Mouse (Mus musculus): ENCODE results near the gene Pold1. TPM values are rescaled to one million over a fixed set of nuclear protein-coding genes. Genes with fewer than 3 reads are reported as not detected.

Pold1 gene
- polyA plus RNA-seq, 1 experiment from 2014 or later, result 68.4 TPM

DNA sequence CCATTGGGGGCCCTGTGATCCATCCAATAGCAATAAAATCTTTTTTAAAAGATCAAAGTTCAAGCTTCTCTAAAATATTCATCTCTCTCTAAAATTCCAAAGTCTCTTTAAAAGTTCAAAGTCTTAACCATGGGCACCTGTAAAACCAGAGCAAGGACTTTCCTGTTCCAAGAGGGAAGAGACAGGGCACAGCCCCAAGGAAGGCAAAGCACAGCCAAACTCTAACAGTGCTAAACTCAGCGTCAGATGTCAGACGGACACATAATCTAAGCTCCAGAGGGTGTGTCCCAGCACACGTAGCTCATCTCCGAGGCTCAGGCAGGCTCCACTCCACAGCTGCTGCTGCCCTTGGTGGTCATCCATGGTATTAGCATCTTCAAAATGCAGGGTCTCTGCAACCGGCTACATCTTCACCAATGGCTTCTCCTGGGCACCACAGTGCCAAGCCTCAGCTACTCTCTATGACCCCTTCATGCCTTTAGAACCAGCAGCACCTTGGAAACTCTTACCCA, 27.7 kb upstream of the Pold1 start:
- H3K9ac ChIP-seq, result no peak overlapping the region
- H3K4me2 ChIP-seq, result no peak overlapping the region
- WGBS (ENCODE audit: insufficient replicate concordance), result 40% methylated on average over 5 of the region's 5 CpGs

DNA sequence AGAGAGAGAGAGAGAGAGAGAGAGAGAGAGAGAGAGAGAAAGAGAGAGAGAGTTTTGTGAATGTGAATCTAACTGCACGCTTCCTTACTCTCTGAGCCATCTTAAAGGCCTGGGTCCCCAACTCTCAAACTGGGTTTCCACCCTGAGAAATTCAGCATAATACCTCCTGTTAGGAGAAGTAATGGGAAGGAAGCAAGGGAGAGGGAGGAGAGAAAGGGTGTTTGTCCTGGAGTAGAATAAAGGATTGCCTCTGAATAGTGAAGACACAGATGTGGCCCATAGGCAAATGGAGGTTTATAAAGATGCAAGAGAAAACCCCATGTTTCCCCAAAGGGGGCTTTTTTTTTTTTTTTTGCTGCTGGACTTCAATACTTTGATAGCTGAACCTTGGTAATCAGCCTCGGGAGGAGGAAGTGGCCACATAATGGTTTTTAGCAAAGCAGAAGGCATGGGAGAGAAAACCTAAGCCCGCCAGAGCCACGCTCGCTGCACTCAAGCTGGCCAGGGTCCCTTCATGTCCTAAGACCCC, 24.4 kb upstream of the Pold1 start:
- Histone ChIP-seq H3K9ac (no peak overlapping the region), H3K36me3 (no peaks in the 10 kb centered on the region), H3K9me3 (replicated peaks) (no peaks in the 10 kb centered on the region), H3K27ac (no peak overlapping the region), H3K4me1 (replicated peaks) (no peaks in the 10 kb centered on the region), H3K4me3 (replicated peaks) (no peak overlapping the region), H3K27me3 (peaks cover 5% of the 10 kb centered on the region; the same call in 1 of the 2 replicates), H3K4me2 (no peak overlapping the region)
- no peak for ATAC-seq (ENCODE audit: low read depth)
- WGBS (ENCODE audit: insufficient replicate concordance), result 53% methylated on average over 5 of the region's 5 CpGs
- no peak for DNase-seq

More for the DNA sequence above, 27.7 kb upstream of the Pold1 start:
- no peak for DNase-seq
- ATAC-seq (ENCODE audit: low read depth), result no peak
- Histone ChIP-seq H3K27ac (no peak overlapping the region), H3K4me3 (replicated peaks) (no peak overlapping the region), H3K9me3 (replicated peaks) (no peaks in the 10 kb centered on the region), H3K27me3 (peaks cover 9% of the 10 kb centered on the region), H3K4me1 (replicated peaks) (no peaks in the 10 kb centered on the region), H3K36me3 (no peaks in the 10 kb centered on the region)

GRCm38 (mm10) chr7:44572213-44572701, 23.6 kb upstream of the Pold1 start, which contains the start of gene Napsa:
Gene Napsa (plus strand): TSS chr7:44572380.
- DNase-seq (no peak), ATAC-seq (ENCODE audit: low read depth) (no peak)
- H3K4me2 ChIP-seq, result no peak within 1 kb of the TSS

GRCm38 (mm10) chr7:44571811-44572210, 23.2 kb upstream of the Pold1 start:
- 70% methylated on average over 4 of the region's 4 CpGs for WGBS (ENCODE audit: insufficient replicate concordance)
- Histone ChIP-seq H3K4me3 (replicated peaks) (no peak overlapping the region), H3K9ac (no peak overlapping the region), H3K27me3 (peaks cover 5% of the 10 kb centered on the region; the same call in 1 of the 2 replicates), H3K36me3 (no peaks in the 10 kb centered on the region), H3K4me1 (replicated peaks) (no peaks in the 10 kb centered on the region), H3K4me2 (no peak overlapping the region), H3K27ac (no peak overlapping the region), H3K9me3 (replicated peaks) (no peaks in the 10 kb centered on the region)
- no peak for ATAC-seq (ENCODE audit: low read depth)
- no peak for DNase-seq

More at GRCm38 (mm10) chr7:44572213-44572701, 23.6 kb upstream of the Pold1 start, which contains the start of gene Napsa:
- 17% methylated on average over 7 of the region's 7 CpGs for WGBS (ENCODE audit: insufficient replicate concordance)
- H3K27me3 ChIP-seq, result peaks cover 5% of the 10 kb centered on the region; the same call in 1 of the 2 replicates
- no peaks in the 10 kb centered on the region for H3K4me1 ChIP-seq (replicated peaks)
- H3K9ac ChIP-seq, result no peak within 1 kb of the TSS
- H3K36me3 ChIP-seq, result no peaks in the 10 kb centered on the region
- no peak within 1 kb of the TSS for H3K4me3 ChIP-seq (replicated peaks)
- no peaks in the 10 kb centered on the region for H3K9me3 ChIP-seq (replicated peaks)
- no peak within 1 kb of the TSS for H3K27ac ChIP-seq

- H3K9me3 ChIP-seq (replicated peaks), result no peaks in the 10 kb centered on the region
- H3K27me3 ChIP-seq, result peaks cover 7% of the 10 kb centered on the region; the same call in 1 of the 2 replicates
- no peak for DNase-seq
- no peak for ATAC-seq (ENCODE audit: low read depth)
- H3K36me3 ChIP-seq, result no peaks in the 10 kb centered on the region
- 60% methylated on average over 6 of the region's 6 CpGs for WGBS (ENCODE audit: insufficient replicate concordance)
- H3K4me2 ChIP-seq, result no peak overlapping the region
- no peak overlapping the region for H3K27ac ChIP-seq
- H3K4me3 ChIP-seq (replicated peaks), result no peak overlapping the region
- H3K4me1 ChIP-seq (replicated peaks), result no peaks in the 10 kb centered on the region
- no peak overlapping the region for H3K9ac ChIP-seq
Observed at GRCm38 (mm10) chr7:44570989-44571388, 22.3 kb upstream of the Pold1 start.

DNA sequence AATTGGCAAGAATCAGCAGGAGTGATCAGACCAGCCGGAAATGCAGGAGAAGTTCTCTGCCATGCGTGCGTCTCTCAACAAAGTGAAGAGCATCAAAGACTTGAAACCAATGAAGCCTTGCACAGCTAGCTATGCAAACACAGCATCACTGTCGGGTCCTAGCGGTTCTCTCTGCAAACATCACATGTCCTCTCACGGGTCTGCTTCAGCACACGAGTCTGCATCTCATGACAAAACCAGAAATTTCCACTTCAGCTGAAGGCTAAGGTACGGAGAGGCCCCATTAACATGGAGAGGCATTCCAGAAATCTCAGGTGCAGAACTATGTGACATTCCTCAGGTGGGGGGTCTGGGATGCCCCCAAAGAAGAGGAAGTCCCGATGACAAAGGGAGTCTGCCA, 20.2 kb upstream of the Pold1 start:
- WGBS (ENCODE audit: insufficient replicate concordance), result 52% methylated on average over 9 of the region's 9 CpGs
- no peaks in the 10 kb centered on the region for H3K36me3 ChIP-seq
- no peak for DNase-seq
- ATAC-seq (ENCODE audit: low read depth), result no peak
- no peak overlapping the region for H3K27ac ChIP-seq
- peaks cover 10% of the 10 kb centered on the region; the same call in 1 of the 2 replicates for H3K27me3 ChIP-seq
- no peak overlapping the region for H3K9ac ChIP-seq
- no peak overlapping the region for H3K4me3 ChIP-seq (replicated peaks)
- H3K4me2 ChIP-seq, result no peak overlapping the region
- no peaks in the 10 kb centered on the region for H3K9me3 ChIP-seq (replicated peaks)
- no peaks in the 10 kb centered on the region for H3K4me1 ChIP-seq (replicated peaks)

DNA sequence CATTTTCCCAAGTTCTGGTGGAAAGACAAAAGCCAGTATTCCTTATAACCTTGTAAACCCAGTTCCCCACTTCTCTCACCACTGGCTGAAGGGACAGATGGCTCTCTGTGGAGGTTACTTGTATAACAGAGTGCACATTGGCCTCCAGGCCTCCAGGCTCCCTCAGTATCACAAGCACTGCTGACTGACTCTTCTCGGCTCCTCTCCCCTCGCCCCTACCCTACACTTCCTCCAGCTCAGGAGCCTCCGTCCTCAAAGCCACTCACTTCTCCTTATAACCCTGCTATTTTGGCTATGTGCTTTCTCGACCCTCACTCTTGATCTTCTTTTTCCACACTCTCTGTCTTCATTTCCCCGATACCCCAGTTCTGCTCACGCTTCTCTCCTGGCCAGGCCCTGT, 16.8 kb upstream of the Pold1 start:
- WGBS (ENCODE audit: insufficient replicate concordance), result 42% methylated on average over 6 of the region's 6 CpGs
- Histone ChIP-seq H3K9ac (no peak overlapping the region), H3K4me3 (replicated peaks) (no peak overlapping the region), H3K36me3 (no peaks in the 10 kb centered on the region), H3K27ac (no peak overlapping the region), H3K4me1 (replicated peaks) (no peaks in the 10 kb centered on the region), H3K9me3 (replicated peaks) (no peaks in the 10 kb centered on the region), H3K27me3 (peaks cover 10% of the 10 kb centered on the region; the same call in 1 of the 2 replicates), H3K4me2 (no peak overlapping the region)
- no peak for DNase-seq
- ATAC-seq (ENCODE audit: low read depth), result no peak

- no peaks in the 10 kb centered on the region for H3K9me3 ChIP-seq (replicated peaks)
- no peaks in the 10 kb centered on the region for H3K4me1 ChIP-seq (replicated peaks)
- no peak overlapping the region for H3K9ac ChIP-seq
- no peak for DNase-seq
- 71% methylated on average over 10 of the region's 10 CpGs for WGBS (ENCODE audit: insufficient replicate concordance)
- no peak overlapping the region for H3K4me3 ChIP-seq (replicated peaks)
- H3K27me3 ChIP-seq, result peaks cover 10% of the 10 kb centered on the region; the same call in 1 of the 2 replicates
- H3K27ac ChIP-seq, result no peak overlapping the region
- H3K4me2 ChIP-seq, result no peak overlapping the region
- H3K36me3 ChIP-seq, result no peaks in the 10 kb centered on the region
- ATAC-seq (ENCODE audit: low read depth), result no peak
Observed at GRCm38 (mm10) chr7:44564486-44564885, 15.8 kb upstream of the Pold1 start.

- Histone ChIP-seq H3K27me3 (0 out of 2 replicates have a peak, but pooled peaks cover 5% of the 10 kb centered on the region), H3K9me3 (replicated peaks) (no peaks in the 10 kb centered on the region), H3K4me3 (replicated peaks) (no peak overlapping the region), H3K4me1 (replicated peaks) (no peaks in the 10 kb centered on the region), H3K9ac (no peak overlapping the region), H3K27ac (no peak overlapping the region), H3K36me3 (no peaks in the 10 kb centered on the region), H3K4me2 (no peak overlapping the region)
- DNase-seq (no peak), ATAC-seq (ENCODE audit: low read depth) (no peak)
- 33% methylated on average over 8 of the region's 8 CpGs for WGBS (ENCODE audit: insufficient replicate concordance)
Observed at GRCm38 (mm10) chr7:44563284-44563683, 14.6 kb upstream of the Pold1 start.

GRCm38 (mm10) chr7:44560435-44561400, 12.1 kb upstream of the Pold1 start:
- ATAC-seq (ENCODE audit: low read depth) (peak; percentile 31; the same call in 1 of the 2 replicates), DNase-seq (peak; percentile 57)
- no peak overlapping the region for H3K9ac ChIP-seq

GRCm38 (mm10) chr7:44557629-44558028, 9.0 kb upstream of the Pold1 start:
- Histone ChIP-seq H3K4me3 (replicated peaks) (no peak overlapping the region), H3K9me3 (replicated peaks) (no peaks in the 10 kb centered on the region), H3K27me3 (no peaks in the 10 kb centered on the region), H3K27ac (no peak overlapping the region), H3K4me2 (no peak overlapping the region), H3K9ac (no peak overlapping the region), H3K4me1 (replicated peaks) (peaks cover 12% of the 10 kb centered on the region), H3K36me3 (peaks cover under 1% of the 10 kb centered on the region)
- ATAC-seq (ENCODE audit: low read depth) (no peak), DNase-seq (no peak)
- 48% methylated on average over 2 of the region's 2 CpGs for WGBS (ENCODE audit: insufficient replicate concordance)

More at GRCm38 (mm10) chr7:44560435-44561400, 12.1 kb upstream of the Pold1 start:
- Histone ChIP-seq H3K4me2 (no peak overlapping the region), H3K4me3 (replicated peaks) (no peak overlapping the region), H3K9me3 (replicated peaks) (no peaks in the 10 kb centered on the region), H3K27me3 (0 out of 2 replicates have a peak, but pooled peaks cover 3% of the 10 kb centered on the region), H3K27ac (no peak overlapping the region), H3K4me1 (replicated peaks) (no peaks in the 10 kb centered on the region), H3K36me3 (no peaks in the 10 kb centered on the region)
- 50% methylated on average over 18 of the region's 18 CpGs for WGBS (ENCODE audit: insufficient replicate concordance)

All from liver, embryonic 13.5 days (tissue).